Mouse (Mus musculus) forebrain, embryonic 10.5 days (tissue): ENCODE data around the gene Sept9. TPM values are rescaled to one million over a fixed set of nuclear protein-coding genes. Genes with fewer than 3 reads are reported as not detected.

Source experiments
- DNase-seq: peaks from one replicate; pipeline ENCODE4 v3.0.0-alpha.2; 2017; ENCODE audit warnings: low spot score; ENCODE audit errors: extremely low spot score
- H3K27ac ChIP-seq: fragments of 300-500 bp; sonication (generic); 2 replicates; pipeline ENCODE4 v1.5.1; 2016; ENCODE audit warnings: mild to moderate bottlenecking
- H3K27me3 ChIP-seq: fragments of 300-500 bp; sonication (generic); 2 replicates; pipeline ENCODE4 v1.6.1; 2016; ENCODE audit warnings: mild to moderate bottlenecking; ENCODE audit not compliant: poor library complexity, severe bottlenecking
- H3K36me3 ChIP-seq: fragments of 300-500 bp; sonication (generic); replicated peaks from 2 replicates; pipeline ENCODE4 v1.6.1; 2016; ENCODE audit warnings: mild to moderate bottlenecking, moderate library complexity
- H3K4me1 ChIP-seq: fragments of 300-500 bp; sonication (generic); 2 replicates; pipeline ENCODE4 v1.6.1; 2016
- H3K4me3 ChIP-seq: fragments of 300-500 bp; sonication (generic); 2 replicates; pipeline ENCODE4 v1.5.1; 2016; ENCODE audit warnings: mild to moderate bottlenecking, moderate library complexity
- H3K9me3 ChIP-seq: fragments of 300-500 bp; sonication (generic); 2 replicates; pipeline ENCODE4 v1.6.1; 2016; ENCODE audit warnings: mild to moderate bottlenecking, moderate library complexity
- WGBS: fragments of 180-500 bp; shearing (Covaris S2); methylation state at CpG from one replicate; pipeline ENCODE4 v1.1.7; 2016; 5-methylcytosine and 5-hydroxymethylcytosine counted together
- polyA plus RNA-seq: library from polyadenylated mRNA; unstranded; fragments of >200 nt; fragmentation: Nextera tagmentation; extraction: Ambion mirVana; gene quantifications from 2 replicates; pipeline ENCODE4 v1.2.1, GENCODE M21; 2016

Gene Sept9
- polyA plus RNA-seq, 1 experiment from 2014 or later: 206 TPM

DNA sequence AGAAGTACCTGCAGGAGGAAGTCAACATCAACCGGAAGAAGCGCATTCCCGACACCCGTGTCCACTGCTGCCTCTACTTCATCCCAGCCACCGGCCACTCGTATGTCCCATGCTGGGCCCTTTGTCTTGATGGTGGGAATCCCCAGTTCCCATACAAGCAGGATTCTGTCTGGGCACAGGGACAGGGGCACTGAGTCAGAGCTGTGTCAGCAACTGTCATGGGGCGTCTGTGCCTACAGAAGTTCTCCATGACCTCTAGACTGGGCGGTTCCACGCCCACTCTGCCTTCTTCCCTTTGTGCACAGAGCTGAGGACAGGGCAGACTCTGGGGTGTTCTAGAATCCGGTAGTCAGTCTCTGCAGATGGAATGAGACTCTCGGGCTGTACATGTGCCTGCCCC is 153.7 kb downstream of the Sept9 start:
- H3K27me3 ChIP-seq: no peaks in the 10 kb centered on the region
- H3K4me3 ChIP-seq: no peak overlapping the region
- H3K36me3 ChIP-seq: peaks cover 83% of the 10 kb centered on the region
- H3K9me3 ChIP-seq: 0 out of 2 replicates have a peak, but pooled peaks cover 3% of the 10 kb centered on the region
- 93% methylated on average over 11 of the region's 11 CpGs for WGBS
- DNase-seq: no peak
- H3K27ac ChIP-seq: no peak overlapping the region
- H3K4me1 ChIP-seq: peaks cover 34% of the 10 kb centered on the region

DNA sequence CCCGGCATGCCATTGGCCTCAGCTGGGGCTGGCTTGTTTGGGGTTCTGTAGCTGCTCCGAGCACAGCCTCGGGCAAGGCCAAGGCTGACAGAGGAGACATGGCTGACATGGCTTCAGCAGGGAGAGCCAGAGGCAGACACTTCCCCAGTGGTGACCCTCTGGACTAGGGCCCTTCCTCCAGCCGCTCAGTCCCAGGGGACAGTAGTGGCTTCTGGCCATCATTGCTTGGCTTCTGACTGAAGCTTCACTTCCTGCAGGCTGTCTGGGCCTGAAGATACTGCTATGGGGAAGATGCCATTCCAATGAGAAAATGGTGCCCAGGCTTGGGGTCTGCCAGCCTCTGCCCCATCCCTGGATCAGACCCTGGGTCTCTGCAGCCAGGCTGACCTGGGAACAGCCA is 154.6 kb downstream of the Sept9 start:
- Histone ChIP-seq H3K9me3 (0 out of 2 replicates have a peak, but pooled peaks cover 3% of the 10 kb centered on the region), H3K4me3 (no peak overlapping the region), H3K36me3 (peaks cover 92% of the 10 kb centered on the region), H3K4me1 (peaks cover 24% of the 10 kb centered on the region), H3K27me3 (no peaks in the 10 kb centered on the region), H3K27ac (no peak overlapping the region)
- no peak for DNase-seq
- 92% methylated on average over 4 of the region's 4 CpGs for WGBS

DNA sequence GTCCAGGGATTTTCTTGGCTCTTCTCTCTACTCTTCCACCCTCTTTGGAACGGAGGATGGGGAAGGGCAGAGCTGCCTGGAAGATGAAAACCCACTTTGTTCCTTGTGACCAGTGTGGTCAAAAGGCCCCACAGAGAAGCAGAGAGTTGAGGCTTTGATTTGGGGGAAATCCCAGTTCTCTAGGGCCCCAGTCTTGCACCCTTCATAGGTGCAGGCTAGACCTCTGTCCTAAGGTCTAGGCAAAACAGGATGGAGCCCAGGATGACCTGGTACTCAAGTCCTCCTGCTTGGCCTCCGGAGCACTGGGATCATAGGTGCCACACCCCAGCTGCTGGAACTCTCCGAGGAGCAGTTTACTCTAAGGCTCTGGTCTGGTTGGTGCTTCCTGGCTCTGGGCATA is 157.5 kb downstream of the Sept9 start:
- 0 out of 2 replicates have a peak, but pooled peaks cover 3% of the 10 kb centered on the region for H3K9me3 ChIP-seq
- peaks cover 100% of the 10 kb centered on the region for H3K36me3 ChIP-seq
- DNase-seq: no peak
- 85% methylated on average over 3 of the region's 3 CpGs for WGBS
- H3K4me3 ChIP-seq: no peak overlapping the region
- no peak overlapping the region for H3K27ac ChIP-seq
- no peaks in the 10 kb centered on the region for H3K27me3 ChIP-seq
- H3K4me1 ChIP-seq: 0 out of 2 replicates have a peak, but pooled peaks cover 5% of the 10 kb centered on the region

DNA sequence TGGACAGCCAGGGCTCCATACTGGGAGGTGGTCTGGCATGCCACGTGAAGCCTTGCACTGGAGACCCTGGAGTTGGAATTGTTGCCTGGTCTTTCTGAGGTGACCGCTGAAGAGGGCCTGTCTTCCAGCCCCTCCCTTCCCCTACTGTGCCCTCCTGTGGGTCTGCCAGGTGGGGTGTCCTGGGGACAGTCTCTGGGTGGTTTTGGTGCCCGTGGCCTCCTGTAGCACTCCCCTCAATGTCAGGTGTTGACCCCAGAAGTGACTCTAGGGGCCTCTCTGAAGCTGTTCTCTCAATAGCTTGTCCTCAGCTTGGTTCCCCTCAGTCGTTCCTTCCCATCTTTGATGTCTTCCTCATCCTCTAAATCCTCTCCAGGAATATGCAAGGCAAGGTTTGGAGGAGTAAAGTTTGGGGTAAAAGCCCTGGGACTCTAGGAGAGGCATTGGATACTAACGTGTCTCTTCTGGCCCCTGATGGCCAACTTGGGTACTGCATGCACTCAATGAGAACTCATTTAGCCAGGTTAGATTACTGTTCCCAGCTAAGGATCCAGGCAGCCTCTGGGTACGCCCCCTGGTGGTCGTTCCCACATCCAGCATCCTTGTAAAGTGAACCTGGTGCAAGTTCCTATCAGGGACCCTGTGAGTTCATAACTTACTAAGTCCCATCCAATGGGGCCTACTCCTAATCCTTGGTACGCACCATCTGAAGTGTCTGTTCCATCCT is 158.6 kb downstream of the Sept9 start:
- Histone ChIP-seq H3K27ac (no peak overlapping the region), H3K4me3 (no peak overlapping the region), H3K27me3 (no peaks in the 10 kb centered on the region), H3K4me1 (0 out of 2 replicates have a peak, but pooled peaks cover 5% of the 10 kb centered on the region), H3K9me3 (0 out of 2 replicates have a peak, but pooled peaks cover 3% of the 10 kb centered on the region), H3K36me3 (peaks cover 100% of the 10 kb centered on the region)
- peak; percentile 95 for DNase-seq
- WGBS: 38% methylated on average over 8 of the region's 8 CpGs

- DNase-seq: no peak
- H3K4me3 ChIP-seq: no peak overlapping the region
- 88% methylated on average over 10 of the region's 10 CpGs for WGBS
- H3K27ac ChIP-seq: no peak overlapping the region
- H3K4me1 ChIP-seq: peaks cover 15% of the 10 kb centered on the region
- H3K36me3 ChIP-seq: peaks cover 93% of the 10 kb centered on the region
- H3K9me3 ChIP-seq: 0 out of 2 replicates have a peak, but pooled peaks cover 3% of the 10 kb centered on the region
- H3K27me3 ChIP-seq: no peaks in the 10 kb centered on the region
These were observed 159.7 kb downstream of the Sept9 start for GRCm38 (mm10) chr11:117359161-117359560.

DNA sequence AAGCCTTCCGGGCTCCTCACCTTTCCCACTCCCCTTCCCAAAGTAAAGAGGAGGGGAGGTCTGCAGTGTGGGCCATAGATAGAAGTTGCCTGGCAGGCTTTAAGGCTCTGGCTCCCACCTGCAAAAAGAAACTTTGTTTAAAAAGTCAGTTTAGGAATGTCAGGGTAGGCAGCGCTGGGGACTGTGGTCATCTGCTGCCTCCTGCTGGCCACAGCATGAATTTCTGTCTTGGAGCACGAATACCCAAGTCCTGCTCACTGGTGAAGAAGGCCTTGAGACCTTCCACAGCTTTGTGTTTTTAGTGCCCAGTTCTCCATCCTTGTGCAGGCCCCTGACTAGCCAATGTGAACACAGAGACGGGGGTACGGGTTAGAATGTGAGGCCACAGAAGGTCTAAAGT is 160.4 kb downstream of the Sept9 start:
- no peaks in the 10 kb centered on the region for H3K27me3 ChIP-seq
- DNase-seq: peak; percentile 68
- no peak overlapping the region for H3K4me3 ChIP-seq
- H3K27ac ChIP-seq: no peak overlapping the region
- H3K9me3 ChIP-seq: 0 out of 2 replicates have a peak, but pooled peaks cover 3% of the 10 kb centered on the region
- peaks cover 86% of the 10 kb centered on the region for H3K36me3 ChIP-seq
- 73% methylated on average over 5 of the region's 5 CpGs for WGBS
- H3K4me1 ChIP-seq: peaks cover 16% of the 10 kb centered on the region

GRCm38 (mm10) chr11:117360561-117360960 is 161.1 kb downstream of the Sept9 start:
- no peak overlapping the region for H3K4me3 ChIP-seq
- H3K36me3 ChIP-seq: peaks cover 79% of the 10 kb centered on the region
- H3K9me3 ChIP-seq: 0 out of 2 replicates have a peak, but pooled peaks cover 2% of the 10 kb centered on the region
- WGBS: 82% methylated on average over 7 of the region's 7 CpGs
- no peak overlapping the region for H3K27ac ChIP-seq
- no peaks in the 10 kb centered on the region for H3K27me3 ChIP-seq
- no peak for DNase-seq
- H3K4me1 ChIP-seq: peaks cover 22% of the 10 kb centered on the region

GRCm38 (mm10) chr11:117362307-117362706 is 162.8 kb downstream of the Sept9 start:
- Histone ChIP-seq H3K27ac (no peak overlapping the region), H3K4me3 (no peak overlapping the region), H3K36me3 (peaks cover 62% of the 10 kb centered on the region), H3K27me3 (no peaks in the 10 kb centered on the region), H3K4me1 (peaks cover 22% of the 10 kb centered on the region), H3K9me3 (no peaks in the 10 kb centered on the region)
- DNase-seq: no peak
- WGBS: 84% methylated on average over 2 of the region's 2 CpGs

- Histone ChIP-seq H3K9me3 (no peaks in the 10 kb centered on the region), H3K4me3 (no peak overlapping the region), H3K4me1 (peaks cover 18% of the 10 kb centered on the region), H3K27me3 (no peaks in the 10 kb centered on the region), H3K36me3 (peaks cover 46% of the 10 kb centered on the region), H3K27ac (peak overlapping the region; percentile 40; the same call in 1 of the 2 replicates)
- DNase-seq: no peak
- 80% methylated on average over 3 of the region's 3 CpGs for WGBS
These were observed 164.5 kb downstream of the Sept9 start for GRCm38 (mm10) chr11:117363918-117364317.

DNA sequence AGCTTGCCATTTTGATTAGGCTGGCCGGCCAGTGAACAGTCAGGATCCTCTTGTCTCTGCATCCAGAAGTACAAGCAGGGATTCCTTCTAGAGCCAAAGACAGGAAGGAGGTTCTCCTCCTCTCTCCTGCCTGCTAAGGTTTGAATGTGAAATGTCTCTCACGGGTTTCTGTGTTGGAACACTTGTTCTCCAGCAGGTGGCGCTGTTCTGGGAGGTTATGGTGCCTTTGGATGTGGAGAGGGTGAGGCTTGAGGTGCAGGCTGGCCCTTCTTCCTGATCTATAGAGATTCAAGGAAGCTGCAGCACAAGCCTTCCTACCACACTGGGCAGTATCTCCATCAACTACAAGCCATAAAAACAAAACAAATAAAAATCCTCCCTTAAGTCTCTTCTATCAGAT is 167.0 kb downstream of the Sept9 start:
- Histone ChIP-seq H3K27me3 (no peaks in the 10 kb centered on the region), H3K9me3 (no peaks in the 10 kb centered on the region), H3K4me3 (no peak overlapping the region), H3K4me1 (peaks cover 32% of the 10 kb centered on the region), H3K36me3 (peaks cover 21% of the 10 kb centered on the region), H3K27ac (no peak overlapping the region)
- WGBS: 20% methylated on average over 3 of the region's 3 CpGs
- peak; percentile 57 for DNase-seq

GRCm38 (mm10) chr11:117366861-117367357 is 167.4 kb downstream of the Sept9 start:
- 84% methylated on average over 7 of the region's 7 CpGs for WGBS
- Histone ChIP-seq H3K36me3 (peaks cover 16% of the 10 kb centered on the region), H3K27me3 (no peaks in the 10 kb centered on the region), H3K9me3 (no peaks in the 10 kb centered on the region), H3K4me1 (peaks cover 37% of the 10 kb centered on the region), H3K27ac (no peak overlapping the region), H3K4me3 (no peak overlapping the region)
- no peak for DNase-seq

DNA sequence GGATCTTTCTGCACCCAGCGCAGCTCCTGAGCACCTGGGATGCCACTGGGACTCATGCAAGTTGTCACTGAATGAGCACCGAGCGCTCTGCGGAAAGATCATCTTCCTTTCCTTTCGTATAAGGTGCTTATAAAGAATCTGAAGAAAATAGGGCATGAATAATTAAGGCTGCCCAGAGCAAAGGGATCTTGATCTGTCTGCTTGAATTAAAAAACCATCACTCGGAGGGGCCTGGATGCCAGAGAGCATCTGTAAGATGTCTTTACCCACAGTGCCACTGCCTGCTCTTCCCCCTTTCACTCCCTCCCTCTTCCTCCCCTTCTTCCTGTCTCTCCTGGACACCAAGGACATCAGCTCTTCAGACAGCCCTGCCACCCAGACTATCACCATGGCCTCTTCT is 168.5 kb downstream of the Sept9 start:
- Histone ChIP-seq H3K9me3 (no peaks in the 10 kb centered on the region), H3K4me1 (peaks cover 42% of the 10 kb centered on the region), H3K4me3 (no peak overlapping the region), H3K36me3 (peaks cover 6% of the 10 kb centered on the region), H3K27me3 (no peaks in the 10 kb centered on the region; the same call in 1 of the 2 replicates), H3K27ac (no peak overlapping the region)
- DNase-seq: no peak
- 92% methylated on average over 6 of the region's 6 CpGs for WGBS

DNA sequence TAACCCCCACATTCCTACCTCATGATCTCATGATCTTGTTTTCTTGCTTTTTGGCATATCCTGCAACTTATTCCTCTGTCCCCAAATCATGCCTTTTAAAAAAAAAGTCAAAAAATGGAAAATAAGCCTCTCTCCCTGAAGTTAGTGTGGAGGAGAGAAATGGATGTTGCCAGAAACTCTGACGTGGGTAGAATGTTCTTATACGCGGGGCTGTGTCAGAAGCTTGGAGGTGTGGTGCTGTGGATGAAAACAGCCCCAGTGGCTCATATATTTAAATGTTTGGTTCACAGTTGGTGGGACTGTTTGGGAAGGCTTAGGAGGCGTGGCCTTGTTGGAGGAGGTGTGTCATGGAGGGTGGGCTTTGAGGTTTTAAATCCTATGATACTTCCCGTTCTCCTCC is 169.9 kb downstream of the Sept9 start:
- no peak for DNase-seq
- WGBS: 85% methylated on average over 5 of the region's 5 CpGs
- H3K27me3 ChIP-seq: peaks cover 14% of the 10 kb centered on the region
- no peak overlapping the region for H3K27ac ChIP-seq
- H3K36me3 ChIP-seq: no peaks in the 10 kb centered on the region
- H3K4me3 ChIP-seq: no peak overlapping the region
- H3K4me1 ChIP-seq: peaks cover 44% of the 10 kb centered on the region
- no peaks in the 10 kb centered on the region for H3K9me3 ChIP-seq
